Mouse (Mus musculus) MEL (cell line): ENCODE measurements around the gene Pak6.

Source experiments
- CTCF ChIP-seq, 3 experiments: IDR thresholded peaks in 2 of 3; conservative IDR thresholded peaks in 1 of 3; 2 replicates each; pipeline ENCODE4 v1.5.1; 2011 to 2012; ENCODE audit warnings: low read length in 3 of 3, low read depth in 2 of 3, mild to moderate bottlenecking in 2 of 3, improper control_type of control experiment in 1 of 3, inconsistent platforms in 1 of 3, mixed read lengths in 1 of 3, moderate library complexity in 1 of 3; ENCODE audit not compliant: control insufficient read depth in 1 of 3, insufficient read depth in 1 of 3, poor library complexity in 1 of 3, severe bottlenecking in 1 of 3
- MAX ChIP-seq: IDR thresholded peaks from 2 replicates; pipeline ENCODE4 v1.6.1; 2011; ENCODE audit warnings: low read length, improper control_type of control experiment
- ZMIZ1 ChIP-seq: IDR thresholded peaks from 2 replicates; pipeline ENCODE4 v1.6.1; 2012; ENCODE audit warnings: low read depth, mild to moderate bottlenecking, inconsistent platforms, low read length, improper control_type of control experiment, moderate library complexity

GRCm38 (mm10) chr2:118744621-118745020, 81.5 kb downstream of the Pak6 start:
- TF ChIP-seq CTCF (IDR thresholded peaks at IDR 0.05 in 2 of 3, conservative IDR thresholded peaks at IDR 0.05 in 1 of 3; ENCODE audit: control insufficient read depth in 1 of 3, insufficient read depth in 1 of 3, low read depth in 2 of 3, low read length in 3 of 3, poor library complexity in 1 of 3, severe bottlenecking in 1 of 3) (no peak), ZMIZ1 (no peak), MAX (no peak)
